Mouse (Mus musculus) pancreas, adult 10 weeks (tissue): ENCODE measurements around the gene Gm31571. TPM values are rescaled to one million over a fixed set of nuclear protein-coding genes. Genes with fewer than 3 reads are reported as not detected.

Experiments used
- polyA plus RNA-seq: library from polyadenylated mRNA; stranded (reverse); fragments of 350-450 nt; fragmentation: Illumina TruSeq; extraction: RNeasy Lipid Tissue Mini Kit (QIAGEN cat#74804); gene quantifications from one replicate; pipeline ENCODE4 v1.2.3, GENCODE M21; 2015; ENCODE audit warnings: low read depth, low replicate concordance; ENCODE audit not compliant: insufficient read depth

Gm31571 gene
- not detected for polyA plus RNA-seq

GRCm38 (mm10) chrY:22051253-22051652 lies at the start of gene Gm31571:
TSS of gene Gm31571 (minus strand) at chrY:22051353.

